Mouse (Mus musculus) ES-CJ7 (cell line): ENCODE measurements at regions not wholly inside any gene's neighbourhood (a gene's known extent, or its start where the extent isn't known, plus 50 kb on each side); places are given as distances from the start of the nearest gene placed in this dataset.

Experiments used
- DNase-seq: peaks from one replicate; pipeline ENCODE4 v3.0.0; 2011; ENCODE audit warnings: low read depth, low spot score

DNA sequence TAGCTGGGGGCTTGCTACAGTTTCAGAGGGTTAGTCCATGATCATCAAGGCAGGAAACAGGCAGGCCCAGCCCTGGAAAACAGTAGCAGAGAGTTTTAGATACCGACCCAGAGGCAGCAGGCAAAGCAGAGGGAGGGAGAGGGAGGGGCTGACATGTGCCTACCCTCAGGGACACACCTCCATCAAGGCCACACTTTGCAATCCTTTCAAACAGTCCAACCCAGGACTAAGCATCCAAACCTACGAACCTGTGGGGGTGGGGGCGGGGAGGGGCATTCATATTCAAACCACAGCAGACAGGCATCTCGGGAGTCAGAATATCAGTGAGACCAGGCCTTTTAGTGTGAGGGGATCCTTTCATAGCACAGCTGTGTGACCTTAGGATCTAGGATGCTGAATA lies 103.2 kb downstream of the Fam168b start:
- DNase-seq: peak; percentile 60

DNA sequence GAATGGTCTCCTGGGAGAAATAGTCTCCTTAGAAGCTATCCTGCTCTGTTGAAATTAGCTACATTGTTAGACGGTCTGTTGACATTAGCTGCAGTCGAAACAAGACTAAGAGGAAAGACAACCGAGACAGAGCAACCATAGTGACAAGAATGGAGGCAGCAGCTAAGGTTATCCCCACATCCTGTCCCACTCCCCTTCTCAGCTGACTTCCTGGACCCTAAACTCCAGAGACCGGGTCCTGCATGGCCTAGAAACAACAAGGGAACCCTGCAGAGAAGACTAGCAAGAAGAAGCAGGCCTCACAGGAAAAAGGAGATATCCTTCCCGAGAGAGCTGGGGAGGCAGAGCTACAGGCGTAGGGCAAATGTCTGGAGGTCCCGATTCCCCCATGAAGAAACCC lies 102.0 kb downstream of the Fam168b start:
- DNase-seq: no peak

DNA sequence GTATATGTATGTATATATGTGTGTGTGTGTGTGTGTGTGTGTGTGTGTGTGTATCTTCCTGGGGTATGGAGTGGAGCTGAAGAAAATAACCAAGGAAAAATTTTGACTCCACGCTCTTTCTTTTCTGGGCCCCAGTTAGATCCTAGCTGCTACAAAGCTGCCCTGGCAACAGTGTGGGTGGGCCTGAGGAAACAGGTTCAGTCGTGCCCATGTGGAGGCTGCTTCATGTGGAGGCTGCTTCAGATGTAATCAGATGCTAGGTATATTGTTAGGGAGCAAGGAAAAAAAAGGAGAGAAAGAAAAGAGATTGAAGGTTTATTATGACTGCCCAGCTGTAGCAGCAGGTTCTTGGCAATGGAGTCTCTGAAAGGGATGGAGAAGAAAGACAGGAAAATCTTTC lies 100.6 kb downstream of the Fam168b start:
- DNase-seq: no peak

DNA sequence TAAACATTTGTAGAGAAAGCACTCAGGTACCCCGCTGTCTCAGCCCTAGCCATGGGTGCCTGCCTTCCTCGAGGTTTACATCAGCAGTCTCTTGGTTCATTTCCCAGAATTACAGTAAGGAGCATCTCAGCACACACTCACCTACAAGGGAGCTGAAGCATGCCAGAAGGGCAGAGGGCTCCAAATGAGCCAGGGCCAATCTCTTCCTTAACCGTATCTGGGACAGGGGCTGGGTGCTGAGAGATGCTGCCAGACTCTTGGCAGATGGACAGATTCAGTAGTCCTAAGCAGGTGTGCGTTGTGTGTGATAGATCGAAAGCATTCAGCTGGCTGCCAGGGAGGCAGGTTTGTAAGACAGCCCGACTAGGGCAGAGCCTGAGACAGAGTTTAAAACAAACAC lies 97.0 kb downstream of the Fam168b start:
- DNase-seq: no peak

DNA sequence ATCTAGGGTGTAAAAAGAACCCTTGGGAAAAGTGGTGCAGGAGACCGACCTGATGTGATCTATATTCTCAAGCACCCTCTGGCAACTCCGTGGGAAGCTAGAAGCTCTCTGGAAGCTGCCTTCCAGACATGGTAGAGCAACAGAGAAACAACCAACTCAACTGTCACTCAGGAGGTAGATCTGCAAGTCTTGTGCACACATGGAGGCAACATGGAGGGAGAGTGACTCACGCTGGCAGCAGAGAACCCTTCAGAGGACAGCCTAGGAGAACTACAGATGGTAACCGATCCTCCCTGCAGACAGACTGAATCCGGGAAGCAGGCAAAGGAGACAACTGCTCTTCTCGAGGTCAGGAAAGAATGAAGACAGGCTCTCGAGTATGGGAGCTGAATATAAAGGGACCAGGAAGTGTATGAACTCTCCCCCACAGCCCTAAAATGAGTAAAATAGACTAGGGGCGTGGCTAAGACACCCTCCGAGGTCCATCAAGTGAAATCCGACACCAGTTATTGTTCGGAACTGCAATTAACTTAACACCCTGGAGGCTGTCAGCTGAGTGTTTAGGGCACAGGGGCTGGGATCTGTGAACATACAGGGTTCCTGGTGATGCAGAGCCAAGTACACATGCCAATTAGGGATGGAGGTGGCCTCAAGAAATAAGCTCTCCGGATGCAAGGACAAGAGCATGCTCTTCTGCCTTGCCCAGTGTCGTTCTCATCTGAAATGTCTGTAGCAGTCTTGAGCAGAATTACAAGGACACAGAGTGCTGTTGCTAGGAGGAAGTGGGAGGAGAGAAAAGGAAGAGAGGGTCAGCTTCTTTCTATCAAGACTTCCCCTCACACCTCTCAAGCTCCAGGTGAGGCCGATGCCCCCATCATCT lies 93.5 kb downstream of the Fam168b start:
- DNase-seq: peak; percentile 40

DNA sequence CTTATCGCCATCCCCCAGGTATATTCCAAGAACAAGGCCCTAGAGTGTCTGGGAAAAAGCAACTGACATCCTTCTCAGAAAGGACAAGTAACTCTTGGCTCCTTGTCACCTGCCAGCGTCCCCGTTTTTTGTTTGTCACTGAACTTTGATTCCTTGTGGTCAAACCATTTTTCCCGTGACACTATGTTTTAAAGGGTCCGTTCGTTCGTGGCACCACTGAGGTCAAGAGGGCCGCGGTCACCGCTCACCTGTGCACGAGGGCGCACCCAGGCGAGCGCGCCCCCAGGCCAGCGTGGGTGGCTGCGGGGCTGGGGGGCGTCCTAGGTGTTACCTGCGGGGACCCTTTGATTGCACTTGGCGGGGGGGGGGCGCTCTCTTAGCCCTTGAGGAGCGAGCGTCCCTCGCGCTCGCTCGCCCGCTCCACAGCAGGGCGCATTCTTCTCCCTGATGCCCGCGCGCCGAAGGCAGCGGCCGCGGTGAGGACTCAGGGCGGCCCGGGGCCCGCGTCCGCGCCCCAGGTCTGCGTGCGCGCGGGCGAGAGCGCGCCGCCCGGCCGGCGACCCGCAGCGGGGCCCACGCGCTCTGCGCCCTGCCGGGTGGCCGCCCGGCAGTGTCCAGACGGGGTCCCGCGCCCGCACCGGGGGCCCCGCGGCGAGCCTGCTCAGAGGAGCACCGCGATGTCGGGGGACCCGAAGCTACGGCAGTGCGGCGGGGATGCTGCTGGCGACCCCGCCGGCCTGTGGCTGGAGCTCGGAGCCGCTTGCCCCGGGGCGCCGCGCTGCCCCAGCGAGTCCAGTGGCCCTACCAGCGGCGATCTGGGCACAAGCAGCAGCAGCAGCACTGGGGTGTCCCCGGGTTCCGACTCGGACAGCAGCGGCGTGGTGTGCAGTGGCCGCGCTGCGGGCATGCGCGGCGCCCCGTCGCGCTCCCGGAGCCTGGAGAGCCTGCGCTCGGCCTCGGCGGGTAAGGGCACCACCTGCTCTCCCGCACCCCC lies 92.5 kb downstream of the Fam168b start:
- peak; percentile 17 for DNase-seq

DNA sequence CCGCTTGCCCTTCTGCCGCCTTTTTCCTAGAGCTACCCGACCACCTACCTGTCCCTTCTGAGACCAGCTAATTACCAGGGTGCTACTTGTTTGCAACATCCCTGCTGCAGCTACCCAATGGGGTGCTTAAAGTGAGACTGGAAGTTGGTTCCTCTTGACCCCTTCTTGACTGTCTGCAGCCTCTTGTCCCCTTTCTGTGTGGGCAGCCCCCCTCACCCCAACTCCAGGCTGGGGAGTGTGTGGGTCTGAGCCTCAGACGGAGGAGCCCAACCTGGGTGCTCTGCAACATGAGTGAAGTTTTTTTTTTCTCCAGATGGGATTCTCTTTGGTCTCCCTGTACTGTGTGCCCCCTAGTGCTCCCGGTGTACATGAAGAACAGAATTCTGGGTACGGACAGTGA lies 91.7 kb downstream of the Fam168b start:
- peak; percentile 22 for DNase-seq

DNA sequence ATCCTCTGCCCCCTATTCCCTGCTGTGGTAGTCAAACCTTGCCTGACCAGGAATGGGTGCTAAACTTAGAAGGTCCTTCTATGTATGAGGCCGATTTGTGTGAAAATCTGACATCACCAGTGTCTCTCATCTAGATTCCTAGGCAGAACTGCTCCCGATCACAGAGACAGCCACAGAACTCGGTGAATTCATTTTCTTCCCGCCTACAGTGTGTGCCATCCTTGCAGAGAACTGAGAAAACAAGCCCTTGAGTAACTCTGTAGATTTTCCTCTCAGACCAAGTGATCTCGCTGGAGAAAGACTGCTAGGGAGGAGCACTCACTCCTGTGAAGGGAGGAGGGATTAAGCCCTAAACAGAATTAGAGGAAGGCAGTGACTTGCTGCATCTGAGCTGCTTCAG lies 89.3 kb downstream of the Fam168b start:
- no peak for DNase-seq

DNA sequence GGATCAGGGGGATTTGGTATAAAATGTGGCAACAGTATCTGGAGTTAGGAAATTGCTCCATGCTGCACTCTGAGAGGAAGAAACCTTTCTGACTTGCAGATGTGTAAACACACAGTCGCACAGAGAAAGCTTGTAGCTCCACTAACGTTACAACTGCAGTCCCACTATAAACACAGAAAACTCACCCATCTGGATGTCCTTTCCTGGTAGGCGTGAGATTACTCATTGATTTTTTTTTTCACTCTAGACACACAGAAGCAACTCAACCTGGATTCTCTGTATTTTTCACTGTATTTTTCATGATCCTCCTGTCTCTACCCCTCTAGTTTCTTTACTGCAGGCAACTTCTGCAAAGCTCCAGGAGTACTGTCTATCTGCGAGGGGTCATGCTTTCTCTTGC lies 82.3 kb downstream of the Fam168b start:
- DNase-seq: no peak

DNA sequence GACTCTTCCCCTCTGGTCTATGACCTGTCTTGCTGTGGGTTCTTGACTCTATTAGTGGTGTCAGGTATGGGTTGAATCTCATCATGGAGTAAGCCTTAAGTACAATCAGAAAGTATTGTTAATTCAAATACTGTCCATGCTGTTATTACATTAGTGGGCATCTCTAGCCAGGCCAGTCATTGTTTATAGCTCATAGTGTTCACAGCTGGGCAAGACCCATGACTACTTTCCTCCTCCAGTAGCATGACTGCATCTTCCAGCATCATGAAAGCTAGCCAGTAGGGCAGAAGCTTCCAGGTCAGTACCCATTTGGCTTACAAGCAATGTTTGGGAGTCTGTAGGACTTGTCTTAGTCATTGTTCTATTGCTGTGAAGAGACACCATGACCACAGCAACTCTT lies 81.4 kb downstream of the Fam168b start:
- DNase-seq: no peak

DNA sequence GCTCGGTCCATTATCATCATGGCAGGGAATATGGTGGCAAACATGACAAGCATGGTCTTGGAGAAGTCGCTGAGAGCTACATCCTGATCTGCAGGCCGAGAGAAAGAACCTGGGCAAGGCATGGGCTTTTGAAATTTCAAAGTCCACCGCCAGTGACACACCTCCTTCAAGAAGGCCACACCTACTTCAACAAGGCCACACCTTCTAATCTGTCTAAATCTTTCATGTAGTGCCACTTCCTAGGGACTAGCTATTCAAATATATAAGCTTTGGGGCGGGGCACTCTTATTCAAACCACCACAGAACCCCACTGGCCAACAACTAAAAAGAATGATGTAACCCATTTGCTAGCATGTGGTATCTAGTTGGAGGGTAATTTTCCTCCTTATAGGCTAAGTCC lies 81.0 kb downstream of the Fam168b start:
- no peak for DNase-seq
